Mouse (Mus musculus): Measurements from ENCODE around the gene Tsc22d1. TPM values are rescaled to one million over a fixed set of nuclear protein-coding genes. Genes with fewer than 3 reads are reported as not detected.

The Tsc22d1 gene
- polyA plus RNA-seq, 1 experiment from 2014 or later, result 490 TPM

- H3K4me1 ChIP-seq, result peaks cover 18% of the 10 kb centered on the region
- H3K4me3 ChIP-seq, result peak overlapping the region; percentile 72
- no peaks in the 10 kb centered on the region for H3K27me3 ChIP-seq
- H3K9ac ChIP-seq, result peak overlapping the region; percentile 85
- H3K9me3 ChIP-seq (replicated peaks), result no peaks in the 10 kb centered on the region
- ATAC-seq, result peak; percentile 50
- H3K36me3 ChIP-seq (ENCODE audit: poor library complexity, severe bottlenecking), result no peaks in the 10 kb centered on the region
- 51% methylated on average over 18 of the region's 18 CpGs for WGBS
- peak overlapping the region; percentile 81 for H3K27ac ChIP-seq
- peak overlapping the region; percentile 80 for H3K4me2 ChIP-seq
Measured at GRCm38 (mm10) chr14:76555263-76556030, 140.7 kb downstream of the Tsc22d1 start.

- peaks cover 18% of the 10 kb centered on the region for H3K4me1 ChIP-seq
- H3K36me3 ChIP-seq (ENCODE audit: poor library complexity, severe bottlenecking), result no peaks in the 10 kb centered on the region
- H3K4me3 ChIP-seq, result peak overlapping the region; percentile 72
- H3K9ac ChIP-seq, result peak overlapping the region; percentile 85
- peak overlapping the region; percentile 80 for H3K4me2 ChIP-seq
- no peaks in the 10 kb centered on the region for H3K27me3 ChIP-seq
- peak; percentile 75 for ATAC-seq
- H3K27ac ChIP-seq, result peak overlapping the region; percentile 81
- WGBS, result under 1% methylated on average over 63 of the region's 67 CpGs
- H3K9me3 ChIP-seq (replicated peaks), result no peaks in the 10 kb centered on the region
Measured at GRCm38 (mm10) chr14:76556031-76556851, 141.5 kb downstream of the Tsc22d1 start.

- Histone ChIP-seq H3K27me3 (no peaks in the 10 kb centered on the region), H3K27ac (peak within 1 kb of the TSS; percentile 81), H3K9ac (peak within 1 kb of the TSS; percentile 85), H3K4me1 (peaks cover 18% of the 10 kb centered on the region), H3K9me3 (replicated peaks) (no peaks in the 10 kb centered on the region), H3K4me3 (peak within 1 kb of the TSS; percentile 72), H3K4me2 (peak within 1 kb of the TSS; percentile 80), H3K36me3 (ENCODE audit: poor library complexity, severe bottlenecking) (no peaks in the 10 kb centered on the region)
- no peak for ATAC-seq
- WGBS, result 8% methylated on average over 17 of the region's 17 CpGs
Measured at GRCm38 (mm10) chr14:76556852-76557208, 142.1 kb downstream of the Tsc22d1 start, which contains the start of gene Serp2. Gene Serp2 (minus strand): TSS chr14:76556889.

Other genes starting within 250 kb of the Tsc22d1 start
- 75.8 and 76.8 TPM in 2 replicates for gene Serp2, start 141.9 kb downstream of the Tsc22d1 start, polyA plus RNA-seq (2015; fragmentation: Nextera tagmentation; extraction: Ambion mirVana)